Mouse (Mus musculus): Measurements from ENCODE around the gene Gm45711.
"Not testable (repeated sequence)": the region's sequence is repeated elsewhere in the genome, so short reads cannot be mapped to it uniquely, and the experiment has no call there.

Gene Gm45711

DNA sequence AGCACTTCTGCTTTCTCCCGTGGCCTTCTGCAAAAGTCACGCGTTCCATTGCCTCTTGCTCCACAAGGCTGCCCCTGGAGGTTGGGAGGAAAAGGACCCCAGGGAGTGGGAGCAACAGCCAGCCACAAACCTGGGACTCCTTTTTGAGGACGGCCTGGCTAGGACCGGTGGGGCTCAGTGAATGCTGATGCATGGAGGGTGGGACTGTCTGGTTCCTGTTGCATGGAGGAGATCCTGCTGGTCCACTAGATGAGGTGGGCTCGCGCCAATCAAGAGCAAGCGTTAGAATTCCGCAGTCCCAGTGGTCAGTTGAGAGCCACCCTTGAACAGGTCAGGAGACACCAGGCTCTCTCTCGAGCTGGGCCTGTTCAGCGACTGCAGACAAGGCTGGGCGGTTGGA lies 12.0 kb upstream of the Gm45711 start, which contains the start of gene Cmtm2b:
Gene Cmtm2b, plus strand, starts transcription at position 301 of the 400 bp plus-strand sequence.
- in situ Hi-C loops (cut with MboI, MseI) = not testable (repeated sequence)

DNA sequence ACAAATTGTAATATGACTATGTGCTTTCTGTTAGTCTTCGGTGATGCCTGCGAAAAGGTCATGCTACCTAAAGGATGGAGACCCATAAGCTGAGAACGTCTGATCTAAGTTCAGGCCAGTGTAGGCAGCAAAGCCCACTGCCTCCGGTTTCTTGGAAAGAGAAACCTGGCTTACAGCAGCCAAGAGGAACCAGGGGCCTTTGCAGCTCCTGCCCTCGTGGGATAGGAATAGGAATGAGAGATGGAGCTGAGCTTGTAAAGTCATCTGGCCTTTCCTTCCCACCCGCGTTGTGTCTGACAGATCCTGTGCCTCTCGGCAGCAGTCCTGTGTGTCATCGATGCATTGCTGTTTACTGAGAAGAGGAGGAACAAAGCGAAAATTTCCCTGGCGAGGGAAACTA lies 11.4 kb upstream of the Gm45711 start, which contains the start of gene Gm11020:
Gene Gm11020, plus strand, starts transcription at position 301 of the 400 bp plus-strand sequence.
- in situ Hi-C loops (cut with MboI, MseI) = not testable (repeated sequence)

DNA sequence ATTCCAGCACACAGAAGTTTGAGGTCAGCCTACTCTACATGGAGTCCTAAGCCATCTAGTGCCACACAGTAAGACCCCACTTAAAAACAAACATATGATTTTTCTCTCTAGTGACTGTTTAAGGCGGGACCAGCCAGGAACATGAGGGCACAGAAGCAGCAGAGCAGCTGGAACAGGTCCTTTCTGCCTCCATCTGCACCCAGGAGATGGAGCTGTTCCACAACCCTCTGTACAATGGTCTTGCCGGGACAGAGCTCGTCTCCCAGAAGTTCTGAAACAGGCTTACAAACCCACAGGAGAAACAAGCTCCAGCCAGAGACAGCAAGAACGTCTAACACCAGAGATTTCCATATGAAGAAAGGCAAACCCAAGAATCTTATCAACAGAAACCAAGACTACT lies 3.4 kb upstream of the Gm45711 start:
- in situ Hi-C loops (cut with MboI, MseI) = no loop called here

DNA sequence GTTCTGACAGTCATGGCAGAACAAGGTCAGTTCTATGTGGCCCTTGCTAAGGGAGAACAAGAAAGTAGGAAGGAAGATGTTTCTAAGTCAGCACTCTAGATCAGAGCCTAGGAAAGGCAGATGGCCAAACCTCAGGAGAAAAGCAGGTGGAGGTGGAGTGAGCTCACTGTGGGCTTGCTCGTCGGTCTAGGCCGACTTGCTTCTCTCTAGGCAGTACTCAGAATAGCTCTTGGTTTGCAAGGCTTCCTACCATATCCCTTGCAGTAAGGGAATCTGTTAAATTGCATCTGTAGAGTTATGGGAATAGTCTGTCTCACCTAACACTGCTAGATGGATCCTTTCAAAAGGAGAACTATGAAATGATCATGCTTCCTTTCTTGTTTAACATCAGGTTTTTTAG lies 2.1 kb upstream of the Gm45711 start:
- in situ Hi-C loops (cut with MboI, MseI) = not testable (repeated sequence)

DNA sequence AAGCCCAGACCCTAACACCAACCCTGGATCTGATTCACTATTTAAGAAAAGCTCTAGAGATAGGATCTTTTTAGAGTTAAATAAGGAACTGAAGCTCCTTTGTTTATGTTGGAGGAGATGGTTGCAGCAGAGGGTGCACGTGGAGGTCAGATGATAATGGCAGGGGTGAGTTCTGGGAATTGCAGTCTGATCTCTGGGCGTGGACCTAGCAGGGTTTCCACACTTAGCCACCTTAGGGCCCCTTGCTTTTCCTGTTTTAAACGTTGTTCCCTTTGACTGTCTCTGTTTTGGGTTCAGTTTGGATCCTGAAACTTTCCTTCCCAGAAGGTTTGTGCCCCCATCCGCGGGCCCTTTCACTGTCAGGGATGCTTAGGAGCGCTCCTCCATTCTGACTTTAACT lies 1.5 kb downstream of the Gm45711 start:
- in situ Hi-C loops (cut with MboI, MseI) = loop anchor here (5.0 kb wide), 1 partner anchor 41 kb away; no protein-coding TSS in a partner anchor

GRCm38 (mm10) chr8:104304962-104305361 lies 4.9 kb downstream of the Gm45711 start:
- in situ Hi-C loops (cut with MboI, MseI) = loop anchor here (5.0 kb wide), 1 partner anchor 38 kb away; no protein-coding TSS in a partner anchor

DNA sequence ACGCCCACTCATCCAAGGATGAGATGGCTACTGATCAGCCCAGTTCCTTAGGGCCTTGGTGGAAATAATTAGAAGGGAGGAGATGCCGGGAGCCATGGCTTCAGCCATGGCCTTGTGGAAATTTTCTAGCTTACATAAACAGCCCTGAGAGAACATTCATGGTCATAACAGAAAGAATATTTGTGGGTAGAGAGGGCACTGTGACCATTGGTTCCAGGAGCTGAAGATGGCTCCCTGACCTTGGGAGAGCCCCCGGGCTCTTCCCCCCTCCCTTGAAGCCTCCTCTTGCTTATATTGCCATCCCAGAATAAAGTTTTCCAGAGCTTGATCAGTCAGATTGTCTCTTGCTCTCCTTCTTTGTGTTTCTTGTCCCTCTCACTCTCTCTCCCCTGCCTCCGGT lies 7.3 kb downstream of the Gm45711 start:
- in situ Hi-C loops (cut with MboI, MseI) = not testable (repeated sequence)

DNA sequence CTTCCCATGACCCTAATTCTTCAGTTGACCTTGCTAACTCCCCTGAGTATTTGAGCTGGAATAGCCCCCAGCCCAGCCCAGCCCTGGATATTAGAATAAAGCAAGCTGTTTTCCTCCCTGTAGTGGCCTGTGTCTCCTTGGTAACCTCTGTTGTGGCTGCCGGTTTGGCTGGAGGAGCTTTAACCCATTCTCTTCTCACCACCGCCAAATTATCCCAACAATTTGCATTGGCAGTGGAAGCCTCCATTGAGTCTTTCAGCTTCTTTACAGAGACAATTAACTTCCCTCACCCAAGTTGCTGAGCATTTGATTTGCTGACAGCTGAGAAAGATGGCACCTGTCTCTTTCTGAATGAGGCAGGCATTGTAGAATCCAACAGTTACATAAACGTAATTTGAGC lies 8.3 kb downstream of the Gm45711 start:
- in situ Hi-C loops (cut with MboI, MseI) = not testable (repeated sequence)

DNA sequence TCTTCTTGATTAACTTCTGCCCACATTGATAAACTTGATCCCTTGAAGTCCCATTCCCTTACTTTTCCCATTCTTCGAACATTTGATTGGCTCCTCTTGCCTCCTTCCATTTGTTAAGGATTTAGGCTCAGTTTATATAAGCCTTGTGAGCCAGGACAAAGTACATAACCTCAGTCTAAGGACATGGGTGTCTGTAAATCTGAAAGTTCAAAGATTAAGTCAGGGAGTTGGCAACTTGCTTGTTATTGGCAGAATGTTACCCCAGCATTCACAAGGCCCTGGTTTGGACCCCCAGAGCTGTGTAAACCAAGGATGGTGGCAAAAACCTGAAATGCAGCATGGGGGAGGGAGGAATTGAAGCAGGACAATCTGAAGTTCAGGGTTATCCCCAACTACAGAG lies 15.5 kb downstream of the Gm45711 start:
- in situ Hi-C loops (cut with MboI, MseI) = no loop called here

- in situ Hi-C loops (cut with MboI, MseI) = not testable (repeated sequence)
Measured at GRCm38 (mm10) chr8:104293081-104293480, 16.8 kb downstream of the Gm45711 start, which contains the start of gene Cmtm2a. TSS of gene Cmtm2a (minus strand) at chr8:104293181.

DNA sequence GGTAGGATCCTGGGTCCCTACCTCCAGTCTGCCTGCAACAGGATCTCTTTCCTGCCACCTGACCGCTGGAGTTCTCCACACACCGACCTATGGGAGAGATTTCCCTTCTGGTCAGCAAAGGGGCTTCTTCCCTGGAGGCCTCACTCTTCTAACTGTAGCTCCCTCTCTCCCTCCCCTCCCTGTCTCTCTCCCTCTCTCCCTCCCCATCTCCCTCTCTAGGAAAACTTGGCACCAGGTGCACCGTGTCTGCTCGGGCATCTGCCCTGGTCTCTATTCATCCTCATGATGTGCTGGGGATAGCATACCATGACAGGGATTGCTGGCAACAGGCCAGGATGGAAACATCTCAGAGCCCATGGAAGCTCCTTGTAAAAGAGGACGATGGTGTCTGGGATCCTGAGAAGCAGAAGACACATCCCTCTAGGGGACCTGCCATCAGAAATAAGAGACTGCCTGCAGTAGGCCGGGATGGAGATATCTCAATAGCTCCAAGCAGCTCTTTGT lies 40.9 kb downstream of the Gm45711 start:
- in situ Hi-C loops (cut with MboI, MseI) = loop anchor here (5.0 kb wide), 1 partner anchor 38 kb away; no protein-coding TSS in a partner anchor

DNA sequence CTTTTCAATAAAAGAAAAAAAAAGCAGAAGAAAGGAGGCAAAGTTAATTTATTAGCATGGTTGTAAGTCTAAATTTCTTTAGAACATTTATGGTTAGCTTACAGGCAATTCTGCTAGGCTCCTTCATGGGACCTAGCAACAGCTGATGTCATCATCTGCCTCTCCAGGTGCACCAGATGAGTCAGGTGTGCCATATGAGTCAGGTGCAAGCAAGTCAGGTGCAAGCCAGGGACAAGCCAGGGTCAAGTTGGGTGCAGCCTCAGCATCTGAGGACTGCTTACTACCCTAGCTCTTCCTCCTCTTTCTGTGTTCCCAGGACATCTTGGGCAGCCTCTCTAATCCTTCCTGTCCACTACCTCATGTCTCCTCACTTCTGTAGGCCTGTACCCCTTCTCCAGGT lies 41.5 kb downstream of the Gm45711 start:
- in situ Hi-C loops (cut with MboI, MseI) = loop anchor here (5.0 kb wide), 1 partner anchor 39 kb away; no protein-coding TSS in a partner anchor

GRCm38 (mm10) chr8:104264271-104264935 lies 45.5 kb downstream of the Gm45711 start:
- in situ Hi-C loops (cut with MboI, MseI) = not testable (repeated sequence)

- in situ Hi-C loops (cut with MboI, MseI) = not testable (repeated sequence)
Measured at GRCm38 (mm10) chr8:104261802-104262201, 48.1 kb downstream of the Gm45711 start.

DNA sequence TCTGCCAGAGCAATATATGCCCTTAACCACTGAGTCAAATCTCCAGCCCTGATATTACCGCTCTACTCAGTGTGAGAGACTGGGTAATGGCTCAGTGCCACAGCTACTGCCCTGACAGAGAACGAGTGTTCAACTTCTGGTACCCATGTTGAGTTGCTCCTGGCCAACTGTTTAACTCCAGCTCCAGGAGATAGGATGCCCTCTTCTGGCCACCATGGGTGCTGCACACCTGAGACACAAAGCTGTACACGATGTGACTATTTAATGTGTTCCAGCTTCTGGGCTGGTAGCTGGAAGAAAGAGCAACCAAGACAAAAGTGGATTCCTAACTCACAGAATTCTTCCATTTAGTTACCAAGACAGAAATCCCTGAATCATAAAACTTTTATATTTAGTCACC lies 56.9 kb downstream of the Gm45711 start:
- in situ Hi-C loops (cut with MboI, MseI) = no loop called here

DNA sequence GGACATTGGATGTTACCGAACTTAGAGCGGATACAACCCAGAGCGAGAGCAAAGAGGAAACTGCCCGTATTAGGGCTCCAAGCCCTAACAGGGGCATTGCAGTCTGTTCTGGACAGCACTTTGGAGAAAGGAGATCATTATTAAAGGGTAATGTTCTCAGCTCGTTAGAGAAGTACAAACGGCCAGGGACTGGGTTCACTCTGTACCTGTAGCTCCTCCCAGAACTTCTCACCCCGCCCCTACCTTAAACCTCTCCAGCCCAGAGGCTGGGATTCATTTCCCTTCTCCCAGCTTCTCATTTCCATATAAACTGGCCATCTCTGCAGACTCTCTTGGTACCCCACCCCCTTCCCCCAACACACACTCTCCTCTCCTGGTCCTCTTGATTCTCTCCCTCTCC lies 58.4 kb downstream of the Gm45711 start:
- in situ Hi-C loops (cut with MboI, MseI) = no loop called here

GRCm38 (mm10) chr8:104250439-104251367 lies 59.2 kb downstream of the Gm45711 start, which contains the start of gene Cklf:
TSS of gene Cklf (plus strand) at chr8:104250861.
- in situ Hi-C loops (cut with MboI, MseI) = no loop called here

GRCm38 (mm10) chr8:104249442-104249996 lies 60.4 kb downstream of the Gm45711 start:
- in situ Hi-C loops (cut with MboI, MseI) = loop anchor here (10.0 kb wide), 1 partner anchor 195 kb away; the partner anchor contains the start of gene Dync1li2

GRCm38 (mm10) chr8:104248276-104248675 lies 61.6 kb downstream of the Gm45711 start, which contains the start of gene Tk2:
TSS of gene Tk2 (minus strand) at chr8:104248558.
- in situ Hi-C loops (cut with MboI, MseI) = loop anchor here (10.0 kb wide), 1 partner anchor 197 kb away; the partner anchor contains the start of gene Dync1li2

DNA sequence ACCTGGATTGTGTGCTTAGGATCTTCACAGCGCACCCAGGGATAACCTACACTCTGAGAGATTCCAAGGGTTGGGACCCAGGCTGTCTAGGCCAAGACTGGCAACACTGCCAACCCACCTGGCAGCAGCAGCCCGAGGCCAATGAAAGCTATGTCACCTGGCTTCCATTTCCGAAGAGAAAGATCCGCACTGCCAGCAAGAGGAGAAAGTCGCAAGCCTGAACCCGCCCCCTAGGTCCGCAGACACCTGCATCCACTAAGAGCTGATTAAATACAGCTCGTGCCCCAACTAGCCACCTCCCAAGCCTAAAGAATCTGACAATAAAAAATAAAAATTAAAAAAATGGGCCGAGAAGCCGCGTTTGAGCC lies 62.0 kb downstream of the Gm45711 start:
- in situ Hi-C loops (cut with MboI, MseI) = loop anchor here (10.0 kb wide), 1 partner anchor 197 kb away; the partner anchor contains the start of gene Dync1li2

Data from regulatory T cell (primary cell).